Mouse (Mus musculus): ENCODE data around the gene Tbc1d22a.

The Tbc1d22a gene

GRCm38 (mm10) chr15:86468082-86468481, 253.8 kb downstream of the Tbc1d22a start:
- no peak for DNase-seq

- DNase-seq = no peak
These were observed 256.9 kb downstream of the Tbc1d22a start for GRCm38 (mm10) chr15:86471136-86471535.

GRCm38 (mm10) chr15:86473473-86473872, 259.2 kb downstream of the Tbc1d22a start:
- no peak for DNase-seq

- no peak for DNase-seq
These were observed 260.7 kb downstream of the Tbc1d22a start for GRCm38 (mm10) chr15:86474951-86475350.

GRCm38 (mm10) chr15:86476483-86476882, 262.2 kb downstream of the Tbc1d22a start:
- no peak for DNase-seq

GRCm38 (mm10) chr15:86477032-86477431, 262.8 kb downstream of the Tbc1d22a start:
- DNase-seq = no peak

GRCm38 (mm10) chr15:86477471-86477992, 263.3 kb downstream of the Tbc1d22a start:
- no peak for DNase-seq

- no peak for DNase-seq
These were observed 264.6 kb downstream of the Tbc1d22a start for GRCm38 (mm10) chr15:86478685-86479502.

- DNase-seq = no peak
These were observed 268.1 kb downstream of the Tbc1d22a start for GRCm38 (mm10) chr15:86482362-86482761.

GRCm38 (mm10) chr15:86485815-86486214, 271.6 kb downstream of the Tbc1d22a start:
- no peak for DNase-seq

- DNase-seq = no peak
These were observed 273.1 kb downstream of the Tbc1d22a start for GRCm38 (mm10) chr15:86487359-86487758.

GRCm38 (mm10) chr15:86491434-86492099, 277.3 kb downstream of the Tbc1d22a start:
- no peak for DNase-seq

- no peak for DNase-seq
These were observed 278.4 kb downstream of the Tbc1d22a start for GRCm38 (mm10) chr15:86492636-86493035.

- no peak for DNase-seq
These were observed 281.9 kb downstream of the Tbc1d22a start for GRCm38 (mm10) chr15:86496209-86496608.

GRCm38 (mm10) chr15:86496646-86497045, 282.4 kb downstream of the Tbc1d22a start:
- DNase-seq = peak; percentile 71

- DNase-seq = no peak
These were observed 286.3 kb downstream of the Tbc1d22a start for GRCm38 (mm10) chr15:86500536-86500935.

GRCm38 (mm10) chr15:86503413-86503812, 289.2 kb downstream of the Tbc1d22a start:
- DNase-seq = no peak

GRCm38 (mm10) chr15:86506666-86507065, 292.4 kb downstream of the Tbc1d22a start:
- DNase-seq = no peak

GRCm38 (mm10) chr15:86507546-86507945, 293.3 kb downstream of the Tbc1d22a start:
- no peak for DNase-seq

GRCm38 (mm10) chr15:86508406-86509176, 294.3 kb downstream of the Tbc1d22a start:
- DNase-seq = no peak

GRCm38 (mm10) chr15:86509601-86510000, 295.3 kb downstream of the Tbc1d22a start:
- DNase-seq = no peak

- no peak for DNase-seq
These were observed 296.9 kb downstream of the Tbc1d22a start for GRCm38 (mm10) chr15:86511181-86511580.

- no peak for DNase-seq
These were observed 299.1 kb downstream of the Tbc1d22a start for GRCm38 (mm10) chr15:86513336-86513735.
